Mouse (Mus musculus) megakaryocyte, embryonic 14.5 days (primary cell): ENCODE data around the gene Fam76b.

Experiments used
- FLI1 ChIP-seq: IDR thresholded peaks from 2 replicates; pipeline ENCODE4 v1.6.1; 2012; ENCODE audit warnings: low read length, inconsistent platforms, mixed read lengths
- GATA1 ChIP-seq: IDR thresholded peaks from 3 replicates; pipeline ENCODE4 v1.6.1; 2012; ENCODE audit warnings: mixed read lengths, low read length, inconsistent platforms, borderline replicate concordance

DNA sequence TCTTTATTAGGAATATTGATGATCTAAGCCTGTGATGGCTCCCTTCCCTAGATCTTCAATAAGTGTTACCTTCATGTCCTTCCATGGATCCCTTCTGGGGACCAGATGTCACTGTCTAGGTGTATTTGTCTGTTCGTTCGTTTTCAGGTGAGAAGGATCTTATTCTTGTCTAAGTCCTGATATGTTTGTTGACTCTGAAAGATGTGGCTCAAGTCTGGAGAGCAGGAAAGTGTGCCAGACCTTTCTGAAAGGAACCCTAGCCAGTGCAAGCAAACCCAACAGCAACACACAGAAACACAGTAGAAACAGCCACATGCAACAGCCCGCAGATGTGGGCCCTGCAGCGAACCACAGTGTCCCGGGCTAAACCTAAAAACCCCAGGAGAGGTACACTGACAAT is 61.5 kb downstream of the Fam76b start:
- TF ChIP-seq FLI1 (no peak), GATA1 (no peak)
